Mouse (Mus musculus) midbrain, embryonic 12.5 days (tissue): Measurements from ENCODE around the gene Chrna10. TPM values are rescaled to one million over a fixed set of nuclear protein-coding genes. Genes with fewer than 3 reads are reported as not detected.

Experiments used
- ATAC-seq: fragments of 200-750 bp; cut with Nextera tagmentation; 2 replicates; pipeline ENCODE4 v1.8.0; 2017; ENCODE audit warnings: low read depth, moderate TSS enrichment, moderate library complexity; ENCODE audit not compliant: low FRiP score
- H3K27ac ChIP-seq: fragments of 300-500 bp; sonication (generic); replicated peaks from 2 replicates; pipeline ENCODE4 v1.5.1; 2016; ENCODE audit warnings: mild to moderate bottlenecking
- H3K27me3 ChIP-seq: fragments of 300-500 bp; sonication (generic); 2 replicates; pipeline ENCODE4 v1.6.1; 2016; ENCODE audit warnings: mild to moderate bottlenecking
- H3K36me3 ChIP-seq: fragments of 300-500 bp; sonication (generic); 2 replicates; pipeline ENCODE4 v1.6.1; 2016
- H3K4me1 ChIP-seq: fragments of 300-500 bp; sonication (generic); 2 replicates; pipeline ENCODE4 v1.6.1; 2016
- H3K4me2 ChIP-seq: fragments of 300-500 bp; sonication (generic); replicated peaks from 2 replicates; pipeline ENCODE4 v1.6.1; 2016; ENCODE audit warnings: mild to moderate bottlenecking, moderate library complexity
- H3K4me3 ChIP-seq: fragments of 300-500 bp; sonication (generic); 2 replicates; pipeline ENCODE4 v1.5.1; 2016; ENCODE audit warnings: mild to moderate bottlenecking
- H3K9ac ChIP-seq: fragments of 300-500 bp; sonication (generic); replicated peaks from 2 replicates; pipeline ENCODE4 v1.6.1; 2016; ENCODE audit warnings: mild to moderate bottlenecking, moderate library complexity
- H3K9me3 ChIP-seq: fragments of 300-500 bp; sonication (generic); 2 replicates; pipeline ENCODE4 v1.6.1; 2016; ENCODE audit warnings: mild to moderate bottlenecking
- WGBS: fragments of 180-500 bp; shearing (Covaris S2); methylation state at CpG from one replicate; pipeline ENCODE4 v1.1.7; 2016; 5-methylcytosine and 5-hydroxymethylcytosine counted together
- polyA plus RNA-seq: library from polyadenylated mRNA; unstranded; fragments of >200 nt; fragmentation: Nextera tagmentation; extraction: Ambion mirVana; gene quantifications from 2 replicates; pipeline ENCODE4 v1.2.1, GENCODE M21; 2016

The Chrna10 gene
- polyA plus RNA-seq: not detected in 2 replicates

- Histone ChIP-seq H3K27me3 (peaks cover 4% of the 10 kb centered on the region; the same call in 1 of the 2 replicates), H3K9ac (no peak within 1 kb of the TSS)
- ATAC-seq: no peak
These were observed at the start of gene Chrna10 for GRCm38 (mm10) chr7:102116579-102117331. Gene Chrna10, minus strand, starts transcription at chr7:102116828.

GRCm38 (mm10) chr7:102153691-102154090 lies 37.1 kb upstream of the Chrna10 start:
- no peak overlapping the region for H3K9ac ChIP-seq
- H3K4me1 ChIP-seq: no peaks in the 10 kb centered on the region
- H3K27me3 ChIP-seq: no peaks in the 10 kb centered on the region
- H3K9me3 ChIP-seq: no peaks in the 10 kb centered on the region
- no peak overlapping the region for H3K4me3 ChIP-seq
- H3K27ac ChIP-seq: no peak overlapping the region
- H3K36me3 ChIP-seq: peaks cover 60% of the 10 kb centered on the region
- H3K4me2 ChIP-seq: no peak overlapping the region
- ATAC-seq: no peak
- WGBS: 95% methylated on average over 5 of the region's 5 CpGs

More at GRCm38 (mm10) chr7:102116579-102117331, at the start of gene Chrna10:
- no peak within 1 kb of the TSS for H3K4me3 ChIP-seq
- peaks cover 36% of the 10 kb centered on the region for H3K36me3 ChIP-seq
- H3K4me1 ChIP-seq: no peaks in the 10 kb centered on the region
- H3K27ac ChIP-seq: no peak within 1 kb of the TSS
- H3K9me3 ChIP-seq: no peaks in the 10 kb centered on the region
- WGBS: 36% methylated on average over 7 of the region's 7 CpGs
- H3K4me2 ChIP-seq: no peak within 1 kb of the TSS

- Histone ChIP-seq H3K4me3 (no peak overlapping the region), H3K27me3 (no peaks in the 10 kb centered on the region), H3K27ac (no peak overlapping the region), H3K36me3 (peaks cover 73% of the 10 kb centered on the region), H3K9ac (no peak overlapping the region), H3K4me1 (no peaks in the 10 kb centered on the region), H3K4me2 (no peak overlapping the region), H3K9me3 (no peaks in the 10 kb centered on the region)
- WGBS: 97% methylated on average over 5 of the region's 5 CpGs
- ATAC-seq: no peak
These were observed 21.3 kb upstream of the Chrna10 start for GRCm38 (mm10) chr7:102137898-102138297.

GRCm38 (mm10) chr7:102137464-102137863 lies 20.8 kb upstream of the Chrna10 start:
- 90% methylated on average over 1 of the region's 1 CpGs for WGBS
- no peak overlapping the region for H3K4me3 ChIP-seq
- H3K27me3 ChIP-seq: no peaks in the 10 kb centered on the region
- H3K4me2 ChIP-seq: no peak overlapping the region
- ATAC-seq: no peak
- H3K36me3 ChIP-seq: peaks cover 75% of the 10 kb centered on the region
- no peak overlapping the region for H3K27ac ChIP-seq
- H3K9me3 ChIP-seq: no peaks in the 10 kb centered on the region
- H3K4me1 ChIP-seq: no peaks in the 10 kb centered on the region
- H3K9ac ChIP-seq: no peak overlapping the region

GRCm38 (mm10) chr7:102132395-102132794 lies 15.8 kb upstream of the Chrna10 start:
- WGBS: 96% methylated on average over 4 of the region's 4 CpGs
- ATAC-seq: no peak
- Histone ChIP-seq H3K4me2 (no peak overlapping the region), H3K27me3 (no peaks in the 10 kb centered on the region), H3K4me3 (no peak overlapping the region), H3K4me1 (no peaks in the 10 kb centered on the region), H3K9me3 (no peaks in the 10 kb centered on the region), H3K27ac (no peak overlapping the region), H3K9ac (no peak overlapping the region), H3K36me3 (peaks cover 76% of the 10 kb centered on the region)

GRCm38 (mm10) chr7:102120326-102120725 lies 3.7 kb upstream of the Chrna10 start:
- H3K4me1 ChIP-seq: no peaks in the 10 kb centered on the region
- H3K27me3 ChIP-seq: no peaks in the 10 kb centered on the region
- 96% methylated on average over 10 of the region's 10 CpGs for WGBS
- H3K27ac ChIP-seq: no peak overlapping the region
- no peaks in the 10 kb centered on the region for H3K9me3 ChIP-seq
- no peak for ATAC-seq
- H3K9ac ChIP-seq: no peak overlapping the region
- no peak overlapping the region for H3K4me3 ChIP-seq
- peaks cover 72% of the 10 kb centered on the region for H3K36me3 ChIP-seq
- H3K4me2 ChIP-seq: no peak overlapping the region

- Histone ChIP-seq H3K9me3 (no peaks in the 10 kb centered on the region), H3K27me3 (peaks cover 4% of the 10 kb centered on the region; the same call in 1 of the 2 replicates), H3K4me3 (no peak overlapping the region), H3K36me3 (peaks cover 43% of the 10 kb centered on the region), H3K4me1 (no peaks in the 10 kb centered on the region), H3K4me2 (no peak overlapping the region), H3K27ac (no peak overlapping the region), H3K9ac (no peak overlapping the region)
- 75% methylated on average over 6 of the region's 6 CpGs for WGBS
- no peak for ATAC-seq
These were observed 754 bp upstream of the Chrna10 start for GRCm38 (mm10) chr7:102117382-102117781.

- H3K27me3 ChIP-seq: peaks cover 4% of the 10 kb centered on the region; the same call in 1 of the 2 replicates
- WGBS: 83% methylated on average over 45 of the region's 45 CpGs
- H3K9ac ChIP-seq: no peak overlapping the region
- H3K4me2 ChIP-seq: no peak overlapping the region
- H3K27ac ChIP-seq: no peak overlapping the region
- ATAC-seq: no peak
- H3K4me1 ChIP-seq: no peaks in the 10 kb centered on the region
- H3K36me3 ChIP-seq: peaks cover 3% of the 10 kb centered on the region
- no peak overlapping the region for H3K4me3 ChIP-seq
- no peaks in the 10 kb centered on the region for H3K9me3 ChIP-seq
These were observed 3.4 kb downstream of the Chrna10 start for GRCm38 (mm10) chr7:102113151-102113729.

GRCm38 (mm10) chr7:102109746-102110145 lies 6.9 kb downstream of the Chrna10 start:
- Histone ChIP-seq H3K27me3 (peaks cover 4% of the 10 kb centered on the region; the same call in 1 of the 2 replicates), H3K27ac (no peak overlapping the region), H3K4me1 (peaks cover 7% of the 10 kb centered on the region), H3K36me3 (no peaks in the 10 kb centered on the region), H3K9ac (no peak overlapping the region), H3K9me3 (no peaks in the 10 kb centered on the region), H3K4me3 (no peak overlapping the region), H3K4me2 (no peak overlapping the region)
- ATAC-seq: no peak
- 89% methylated on average over 4 of the region's 4 CpGs for WGBS

- H3K4me3 ChIP-seq: no peak within 1 kb of the TSS
- 82% methylated on average over 7 of the region's 7 CpGs for WGBS
- no peaks in the 10 kb centered on the region for H3K36me3 ChIP-seq
- H3K4me2 ChIP-seq: no peak within 1 kb of the TSS
- H3K27ac ChIP-seq: no peak within 1 kb of the TSS
- H3K27me3 ChIP-seq: peaks cover 4% of the 10 kb centered on the region; the same call in 1 of the 2 replicates
- no peaks in the 10 kb centered on the region for H3K9me3 ChIP-seq
- H3K9ac ChIP-seq: no peak within 1 kb of the TSS
- H3K4me1 ChIP-seq: peaks cover 7% of the 10 kb centered on the region
- no peak for ATAC-seq
These were observed 7.5 kb downstream of the Chrna10 start, which contains the start of gene Art5 for GRCm38 (mm10) chr7:102109171-102109570. Gene Art5, minus strand, starts transcription at chr7:102109489.

GRCm38 (mm10) chr7:102108206-102108605 lies 8.4 kb downstream of the Chrna10 start:
- ATAC-seq: no peak
- peaks cover 2% of the 10 kb centered on the region; the same call in 1 of the 2 replicates for H3K27me3 ChIP-seq
- no peak overlapping the region for H3K27ac ChIP-seq
- no peak overlapping the region for H3K4me3 ChIP-seq
- 86% methylated on average over 1 of the region's 1 CpGs for WGBS
- H3K9ac ChIP-seq: no peak overlapping the region
- no peaks in the 10 kb centered on the region for H3K36me3 ChIP-seq
- H3K4me1 ChIP-seq: peaks cover 7% of the 10 kb centered on the region
- H3K9me3 ChIP-seq: no peaks in the 10 kb centered on the region
- H3K4me2 ChIP-seq: no peak overlapping the region

GRCm38 (mm10) chr7:102106700-102107141 lies 9.9 kb downstream of the Chrna10 start:
- Histone ChIP-seq H3K27ac (no peak overlapping the region), H3K36me3 (no peaks in the 10 kb centered on the region), H3K4me1 (peaks cover 10% of the 10 kb centered on the region), H3K4me2 (peak overlapping the region; percentile 50), H3K4me3 (peak overlapping the region; percentile 27), H3K9me3 (no peaks in the 10 kb centered on the region), H3K9ac (peak overlapping the region; percentile 39), H3K27me3 (no peaks in the 10 kb centered on the region)
- ATAC-seq: 0 out of 2 replicates have a peak, but pooled peaks have one; percentile 41
- 24% methylated on average over 23 of the region's 23 CpGs for WGBS
